Comparison of ENCODE assay signal across 26 mouse cellular contexts in the genomic region with DNA sequence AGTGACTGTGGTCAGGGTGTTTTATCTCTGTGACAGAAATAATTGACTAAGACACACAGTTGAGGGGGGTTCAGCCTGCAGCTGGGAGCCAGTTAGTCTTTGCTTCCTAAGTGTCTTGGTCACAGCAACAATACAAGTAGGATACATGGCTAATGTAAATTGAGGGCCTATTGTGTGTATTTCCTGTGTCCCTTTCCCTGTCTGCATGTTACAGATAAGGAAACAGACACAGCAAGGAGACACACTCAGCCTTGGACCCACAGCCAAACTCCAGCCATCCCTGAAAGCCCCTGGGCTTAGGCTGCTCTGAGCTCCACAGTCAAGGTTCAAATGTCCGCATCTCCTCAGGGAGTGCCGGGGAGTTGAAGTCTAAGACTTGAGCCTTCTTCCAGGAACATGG. TPM values are rescaled to one million over a fixed set of nuclear protein-coding genes. Genes with fewer than 3 reads are reported as not detected.
A peak's percentile ranks its signal among the peaks of the same experiment; 100 is the strongest.
DNase-seq lines count a peak whose midpoint lies in the region; ATAC-seq and TF ChIP-seq lines count a peak whose summit lies in the region.
"Had no signal": no experiment of that assay in that cellular context is flagged by ENCODE, and none has a peak within 500 bp of the region (broad histone marks: within the 10 kb centered on the region; RNA-seq: fewer than 3 reads in every experiment).

No protein-coding gene starts in this region.

- H3K4me1 ChIP-seq in kidney, embryonic 16.5 days (ENCODE audit: insufficient read depth, low read length) = peaks cover 25% of the 10 kb centered on the region
- H3K4me1 ChIP-seq in lung, postnatal 0 days (ENCODE audit: insufficient read depth, low read depth, low read length) = peaks cover 6% of the 10 kb centered on the region; the same call in 1 of the 2 replicates
- peaks cover 7% of the 10 kb centered on the region for H3K4me1 ChIP-seq in lung, adult 2 months (ENCODE audit: control insufficient read depth, insufficient read depth, low read length)

- no peak for DNase-seq in kidney, postnatal 36 days
- DNase-seq in lung, postnatal 0 days (ENCODE audit: low spot score) = peak; percentile 41
- no peak for DNase-seq in lung, adult 2 months
- DNase-seq in thymus, postnatal 0 days (ENCODE audit: low spot score) = peak; percentile 1
- DNase-seq in thymus, postnatal 4 days = no peak
- DNase-seq in adrenal gland, adult 2 months = no peak
- DNase-seq: adrenal gland, postnatal 10 days; cerebellum, adult 11 months; cerebellum, adult 8-10 months; cerebellum, postnatal 14 days; embryo, embryonic 11 days; gastrocnemius, adult 2 months; gastrocnemius, postnatal 36 days; heart, adult 11 months had no signal

- no peak for ATAC-seq in kidney, embryonic 16.5 days (ENCODE audit: low FRiP score, low TSS enrichment)
- peak; percentile 42 for ATAC-seq in lung, postnatal 0 days
- ATAC-seq: forebrain, embryonic 14.5 days; hindbrain, postnatal 0 days had no signal

- no peaks in the 10 kb centered on the region for H3K9me3 ChIP-seq in kidney, embryonic 16.5 days (ENCODE audit: low read length)
- H3K9me3 ChIP-seq in lung, postnatal 0 days (ENCODE audit: low read length) = no peaks in the 10 kb centered on the region
- H3K9me3 ChIP-seq: embryonic facial prominence, embryonic 15.5 days; forebrain, embryonic 10.5 days; hindbrain, embryonic 13.5 days had no signal

- H3K9ac ChIP-seq in kidney, embryonic 16.5 days (replicated peaks; ENCODE audit: low read length) = 0 out of 2 replicates have a peak overlapping the region, but pooled peaks have one; percentile 11
- no peak overlapping the region for H3K9ac ChIP-seq in lung, postnatal 0 days (replicated peaks; ENCODE audit: low read depth)
- H3K9ac ChIP-seq: embryonic facial prominence, embryonic 15.5 days; hindbrain, embryonic 13.5 days had no signal

- no peak overlapping the region for H3K4me3 ChIP-seq in kidney, embryonic 16.5 days (ENCODE audit: low read length)
- H3K4me3 ChIP-seq in lung, postnatal 0 days (ENCODE audit: low read depth, low read length) = no peak overlapping the region
- no peak overlapping the region for H3K4me3 ChIP-seq in lung, adult 2 months (replicated peaks; ENCODE audit: extremely low read depth, low read depth, low read length)
- H3K4me3 ChIP-seq: embryonic facial prominence, embryonic 15.5 days; erythroblast, embryonic 14.5 days; forebrain, embryonic 10.5 days; gastrocnemius, adult 2 months; hindbrain, embryonic 13.5 days had no signal

- H3K27ac ChIP-seq in kidney, embryonic 16.5 days (ENCODE audit: low read length) = peak overlapping the region; percentile 36; the same call in 1 of the 2 replicates
- peak overlapping the region; percentile 51 for H3K27ac ChIP-seq in lung, postnatal 0 days (ENCODE audit: low read length)
- H3K27ac ChIP-seq: embryonic facial prominence, embryonic 15.5 days; forebrain, embryonic 10.5 days; gastrocnemius, adult 2 months; hindbrain, embryonic 13.5 days; hindbrain, postnatal 0 days had no signal

- no peak for TF ChIP-seq CTCF in lung, postnatal 0 days (IDR thresholded peaks at IDR 0.05)
- no peak for TF ChIP-seq CTCF in lung, adult 2 months (IDR thresholded peaks at IDR 0.05; ENCODE audit: insufficient read depth, low read length)

- no peak overlapping the region for H3K4me2 ChIP-seq in kidney, embryonic 16.5 days (replicated peaks; ENCODE audit: low read depth, low read length)
- H3K4me2 ChIP-seq in lung, postnatal 0 days (replicated peaks; ENCODE audit: low read depth, low read length) = no peak overlapping the region
- H3K4me2 ChIP-seq: embryonic facial prominence, embryonic 15.5 days; hindbrain, embryonic 13.5 days had no signal

- WGBS in kidney, embryonic 16.5 days = 76% methylated on average over 2 of the region's 2 CpGs
- WGBS in lung, postnatal 0 days = 84% methylated on average over 2 of the region's 2 CpGs
- 63% methylated on average over 2 of the region's 2 CpGs for WGBS in lung, adult 2 months

- TF ChIP-seq POLR2A in lung, adult 2 months (IDR thresholded peaks at IDR 0.05; ENCODE audit: borderline replicate concordance, extremely low read depth, low read depth, low read length) = no peak

- H3K36me3 ChIP-seq in kidney, embryonic 16.5 days (ENCODE audit: insufficient read depth, low read length) = no peaks in the 10 kb centered on the region
- no peaks in the 10 kb centered on the region for H3K36me3 ChIP-seq in lung, postnatal 0 days (ENCODE audit: insufficient read depth, low read length)
- H3K36me3 ChIP-seq: embryonic facial prominence, embryonic 15.5 days; forebrain, embryonic 10.5 days; hindbrain, embryonic 13.5 days had no signal

- H3K27me3 ChIP-seq in kidney, embryonic 16.5 days (ENCODE audit: insufficient read depth, low read length) = peaks cover 21% of the 10 kb centered on the region
- H3K27me3 ChIP-seq in lung, postnatal 0 days (replicated peaks; ENCODE audit: insufficient read depth, low read length) = peaks cover 18% of the 10 kb centered on the region; the same call in 1 of the 2 replicates

- TF ChIP-seq EP300 in lung, postnatal 0 days (IDR thresholded peaks at IDR 0.05) = peak; percentile 84

RNA-seq across cellular contexts. Expression of a gene that starts 4.0 kb away (rescaled TPM):
- 16.3 and 16.7 TPM in 2 replicates for polyA plus RNA-seq in kidney, embryonic 16.5 days (2015; fragmentation: Nextera tagmentation; extraction: Ambion mirVana)
- polyA plus RNA-seq in lung, postnatal 0 days (2015; fragmentation: Nextera tagmentation; extraction: Ambion mirVana) = 8.5 and 8.7 TPM in 2 replicates
- 18.5 and 25.2 TPM in 2 replicates for polyA plus RNA-seq in lung, adult 2 months (2012; rRNA removed)
- polyA plus RNA-seq in thymus, postnatal 0 days (2015; fragmentation: Nextera tagmentation; extraction: Ambion mirVana) = 13.0 and 13.1 TPM in 2 replicates
- 1 to 10 TPM; 4.1 to 6.8 TPM for total RNA-seq in adrenal gland, adult 2 months (2021)
- polyA plus RNA-seq in adrenal gland, adult 2 months (2012; rRNA removed) = 31.6 and 35.2 TPM in 2 replicates
- total RNA-seq: common myeloid progenitor, adult 5-6 weeks; gastrocnemius, adult 2 months; hematopoietic stem cell, adult 5-6 weeks had no signal
- polyA plus RNA-seq: erythroblast, embryonic 14.5 days; forebrain, embryonic 14.5 days had no signal

RNA-seq across cellular contexts. Expression of a gene that starts 11.8 kb away (rescaled TPM):
- polyA plus RNA-seq in kidney, embryonic 16.5 days (2015; fragmentation: Nextera tagmentation; extraction: Ambion mirVana) = 0.24 and 0.31 TPM in 2 replicates
- polyA plus RNA-seq in lung, postnatal 0 days (2015; fragmentation: Nextera tagmentation; extraction: Ambion mirVana) = 0.11 and 0.13 TPM in 2 replicates
- 0.09 TPM in 1 of 2 replicates, not detected in the other for polyA plus RNA-seq in lung, adult 2 months (2012; rRNA removed)
- 1.1 and 1.3 TPM in 2 replicates for polyA plus RNA-seq in thymus, postnatal 0 days (2015; fragmentation: Nextera tagmentation; extraction: Ambion mirVana)
- 1 to 10 TPM; 1.2 to 1.6 TPM for total RNA-seq in adrenal gland, adult 2 months (2021)
- 0.26 and 0.54 TPM in 2 replicates for polyA plus RNA-seq in adrenal gland, adult 2 months (2012; rRNA removed)
- total RNA-seq: common myeloid progenitor, adult 5-6 weeks; ES-E14; gastrocnemius, adult 2 months; hindbrain, postnatal 0 days had no signal
- polyA plus RNA-seq: brain, embryonic 14.5 days; embryonic facial prominence, embryonic 11.5 days; erythroblast, embryonic 14.5 days; forebrain, embryonic 10.5 days; forebrain, embryonic 14.5 days; hindbrain, embryonic 13.5 days; hindbrain, postnatal 0 days had no signal

RNA-seq across cellular contexts. Expression of a gene that starts 11.9 kb away (rescaled TPM):
- polyA plus RNA-seq in kidney, embryonic 16.5 days (2015; fragmentation: Nextera tagmentation; extraction: Ambion mirVana) = 114 and 118 TPM in 2 replicates
- 103 and 112 TPM in 2 replicates for polyA plus RNA-seq in lung, postnatal 0 days (2015; fragmentation: Nextera tagmentation; extraction: Ambion mirVana)
- polyA plus RNA-seq in lung, adult 2 months (2012; rRNA removed) = 131 and 132 TPM in 2 replicates
- 98.3 and 101 TPM in 2 replicates for polyA plus RNA-seq in thymus, postnatal 0 days (2015; fragmentation: Nextera tagmentation; extraction: Ambion mirVana)
- 10 to 100 TPM; 64.7 to 74.4 TPM for total RNA-seq in adrenal gland, adult 2 months (2021)
- 230 and 237 TPM in 2 replicates for polyA plus RNA-seq in adrenal gland, adult 2 months (2012; rRNA removed)

RNA-seq across cellular contexts. Expression of a gene that starts 14.0 kb away (rescaled TPM):
- 49.8 and 56.2 TPM in 2 replicates for polyA plus RNA-seq in kidney, embryonic 16.5 days (2015; fragmentation: Nextera tagmentation; extraction: Ambion mirVana)
- polyA plus RNA-seq in lung, postnatal 0 days (2015; fragmentation: Nextera tagmentation; extraction: Ambion mirVana) = 26.9 and 27.7 TPM in 2 replicates
- polyA plus RNA-seq in lung, adult 2 months (2012; rRNA removed) = 73.5 and 101 TPM in 2 replicates
- 32.4 and 33.8 TPM in 2 replicates for polyA plus RNA-seq in thymus, postnatal 0 days (2015; fragmentation: Nextera tagmentation; extraction: Ambion mirVana)
- total RNA-seq in adrenal gland, adult 2 months (2021) = 100 to 1,000 TPM; 195 to 212 TPM
- polyA plus RNA-seq in adrenal gland, adult 2 months (2012; rRNA removed) = 479 and 725 TPM in 2 replicates

RNA-seq across cellular contexts. Expression of a gene that starts 17.4 kb away (rescaled TPM):
- 53.6 and 55.6 TPM in 2 replicates for polyA plus RNA-seq in kidney, embryonic 16.5 days (2015; fragmentation: Nextera tagmentation; extraction: Ambion mirVana)
- 86.2 and 99.8 TPM in 2 replicates for polyA plus RNA-seq in lung, postnatal 0 days (2015; fragmentation: Nextera tagmentation; extraction: Ambion mirVana)
- polyA plus RNA-seq in lung, adult 2 months (2012; rRNA removed) = 437 and 505 TPM in 2 replicates
- polyA plus RNA-seq in thymus, postnatal 0 days (2015; fragmentation: Nextera tagmentation; extraction: Ambion mirVana) = 158 TPM in 2 replicates
- total RNA-seq in adrenal gland, adult 2 months (2021) = 10 to 100 TPM; 63.1 to 98.6 TPM
- polyA plus RNA-seq in adrenal gland, adult 2 months (2012; rRNA removed) = 457 and 528 TPM in 2 replicates

Comparison
In these comparisons a context has a peak if more than half of its experiments do, and no peak if none do; other contexts are left out.
1. DNase-seq: peak in lung, postnatal 0 days (single experiment) and thymus, postnatal 0 days (single experiment); none in kidney, postnatal 36 days (0 of 2), lung, adult 2 months (single experiment), thymus, postnatal 4 days (single experiment) and adrenal gland, adult 2 months (single experiment).